Mouse (Mus musculus) cerebellum, adult 2 months (tissue): ENCODE measurements around the gene Srrt. TPM values are rescaled to one million over a fixed set of nuclear protein-coding genes. Genes with fewer than 3 reads are reported as not detected.

Source experiments
- DNase-seq, 2 experiments: peaks; one replicate each; pipeline ENCODE4 v3.0.0; 2021
- H3K27ac ChIP-seq: fragments of 200-500 bp; 2 replicates; pipeline ENCODE4 v1.5.1; 2012; ENCODE audit warnings: low read length, control low read depth, inconsistent platforms; ENCODE audit not compliant: insufficient read depth
- H3K27me3 ChIP-seq: fragments of 200-500 bp; 2 replicates; pipeline ENCODE4 v1.6.1; 2012; ENCODE audit warnings: inconsistent platforms, mild to moderate bottlenecking, low read length, moderate library complexity; ENCODE audit not compliant: control insufficient read depth, insufficient read depth
- H3K4me1 ChIP-seq: fragments of 200-500 bp; 2 replicates; pipeline ENCODE4 v1.6.1; 2011; ENCODE audit warnings: low read length; ENCODE audit not compliant: control insufficient read depth, insufficient read depth
- H3K4me3 ChIP-seq: fragments of 200-500 bp; replicated peaks from 2 replicates; pipeline ENCODE3; 2011; ENCODE audit warnings: mild to moderate bottlenecking, low read depth, low read length, control low read depth; ENCODE audit not compliant: insufficient read depth
- CTCF ChIP-seq: fragments of 200-500 bp; IDR thresholded peaks from 2 replicates; pipeline ENCODE4 v1.5.1; 2011; ENCODE audit warnings: low read depth, mild to moderate bottlenecking, control low read depth, low read length, moderate library complexity, borderline replicate concordance; ENCODE audit not compliant: insufficient read depth
- POLR2A ChIP-seq: fragments of 200-500 bp; IDR thresholded peaks from 2 replicates; pipeline ENCODE4 v1.6.1; 2011; ENCODE audit warnings: low read length, control low read depth, borderline replicate concordance; ENCODE audit not compliant: insufficient read depth
- WGBS: fragments of 180-500 bp; shearing (Covaris S2); methylation state at CpG from one replicate; pipeline ENCODE4 v1.1.7; 2018; 5-methylcytosine and 5-hydroxymethylcytosine counted together
- polyA plus RNA-seq: library from polyadenylated mRNA; depleted of rRNA; stranded (reverse); fragments of >200 nt; gene quantifications from 2 replicates; pipeline ENCODE4 v1.2.3, GENCODE M21; 2012

The Srrt gene
- polyA plus RNA-seq, 1 experiment = 224 TPM

GRCm38 (mm10) chr5:137335066-137335465, 27.6 kb upstream of the Srrt start:
- WGBS = 49% methylated on average over 6 of the region's 6 CpGs
- no peak overlapping the region for H3K4me3 ChIP-seq

GRCm38 (mm10) chr5:137334317-137334716, 26.8 kb upstream of the Srrt start:
- 38% methylated on average over 10 of the region's 10 CpGs for WGBS
- DNase-seq = no peak
- no peak overlapping the region for H3K27ac ChIP-seq
- 0 out of 2 replicates have a peak, but pooled peaks cover 3% of the 10 kb centered on the region for H3K4me1 ChIP-seq
- H3K27me3 ChIP-seq = no peaks in the 10 kb centered on the region
- H3K4me3 ChIP-seq = no peak overlapping the region
- TF ChIP-seq POLR2A (no peak), CTCF (no peak)

More at GRCm38 (mm10) chr5:137335066-137335465, 27.6 kb upstream of the Srrt start:
- Histone ChIP-seq H3K27ac (no peak overlapping the region), H3K27me3 (no peaks in the 10 kb centered on the region), H3K4me1 (0 out of 2 replicates have a peak, but pooled peaks cover 7% of the 10 kb centered on the region)
- TF ChIP-seq CTCF = no peak
- TF ChIP-seq POLR2A = no peak
- no peak for DNase-seq

- no peaks in the 10 kb centered on the region for H3K27me3 ChIP-seq
- H3K4me1 ChIP-seq = 0 out of 2 replicates have a peak, but pooled peaks cover 3% of the 10 kb centered on the region
- H3K27ac ChIP-seq = no peak within 1 kb of the TSS; the same call in 1 of the 2 replicates
- under 1% methylated on average over 44 of the region's 44 CpGs for WGBS
- peak; percentile 90 to 96 for DNase-seq
- peak within 1 kb of the TSS; percentile 71 for H3K4me3 ChIP-seq
- TF ChIP-seq POLR2A (peak; percentile 60; the same call in 1 of the 2 replicates), CTCF (peak; percentile 73)
These were observed 26.2 kb upstream of the Srrt start, which contains the start of gene Slc12a9 for GRCm38 (mm10) chr5:137333512-137334174. Slc12a9 (minus strand) TSS chr5:137333597.

GRCm38 (mm10) chr5:137332857-137333511, 25.5 kb upstream of the Srrt start:
- TF ChIP-seq POLR2A (no peak), CTCF (no peak)
- WGBS = 15% methylated on average over 15 of the region's 15 CpGs
- Histone ChIP-seq H3K4me1 (0 out of 2 replicates have a peak, but pooled peaks cover 3% of the 10 kb centered on the region), H3K27me3 (no peaks in the 10 kb centered on the region), H3K4me3 (peak overlapping the region; percentile 71), H3K27ac (no peak overlapping the region; the same call in 1 of the 2 replicates)
- no peak for DNase-seq

- Histone ChIP-seq H3K27me3 (no peaks in the 10 kb centered on the region), H3K4me1 (no peaks in the 10 kb centered on the region), H3K4me3 (no peak overlapping the region), H3K27ac (no peak overlapping the region)
- WGBS = 76% methylated on average over 7 of the region's 7 CpGs
- no peak for DNase-seq
- TF ChIP-seq CTCF (no peak), POLR2A (no peak)
These were observed 23.4 kb upstream of the Srrt start for GRCm38 (mm10) chr5:137330910-137331309.

GRCm38 (mm10) chr5:137320996-137321395, 13.5 kb upstream of the Srrt start:
- H3K4me3 ChIP-seq = no peak overlapping the region
- no peak for DNase-seq
- TF ChIP-seq CTCF = no peak
- no peak for TF ChIP-seq POLR2A
- H3K4me1 ChIP-seq = peaks cover 4% of the 10 kb centered on the region
- WGBS = 89% methylated on average over 3 of the region's 3 CpGs
- H3K27me3 ChIP-seq = no peaks in the 10 kb centered on the region; the same call in 1 of the 2 replicates
- H3K27ac ChIP-seq = no peak overlapping the region

GRCm38 (mm10) chr5:137318570-137318969, 11.1 kb upstream of the Srrt start:
- Histone ChIP-seq H3K27ac (no peak overlapping the region), H3K4me1 (peaks cover 4% of the 10 kb centered on the region), H3K27me3 (no peaks in the 10 kb centered on the region; the same call in 1 of the 2 replicates), H3K4me3 (no peak overlapping the region)
- no peak for DNase-seq
- 95% methylated on average over 1 of the region's 1 CpGs for WGBS
- no peak for TF ChIP-seq POLR2A
- no peak for TF ChIP-seq CTCF
